Mouse (Mus musculus) kidney, adult 9 months (tissue): Measurements from ENCODE around the gene Hibadh.

ENCODE experiments used
- DNase-seq: peaks from one replicate; pipeline ENCODE4 v3.0.0; 2022

The Hibadh gene

DNA sequence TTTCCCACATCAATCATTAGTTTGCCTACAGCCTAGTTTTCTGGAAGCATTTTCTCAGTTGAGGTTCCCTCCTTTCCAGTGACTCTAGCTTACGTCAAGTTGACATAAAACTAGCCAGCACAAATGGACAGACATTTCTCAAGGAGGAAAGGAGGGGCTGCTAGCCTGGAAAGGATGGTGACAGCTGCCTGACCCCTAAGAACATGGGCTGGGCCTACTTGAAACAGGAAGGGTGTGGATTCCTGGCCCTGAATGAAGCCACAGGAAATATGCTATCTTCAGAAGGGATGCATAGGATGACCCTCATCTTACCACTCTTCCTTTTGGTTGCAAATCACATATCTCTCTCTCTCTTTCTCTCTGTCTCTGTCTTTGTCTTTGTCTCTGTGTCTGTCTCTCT, 138.7 kb downstream of the Hibadh start:
- DNase-seq, result no peak
